Mouse (Mus musculus) left cerebral cortex, postnatal 4 days (tissue): ENCODE data around the gene Rpl18. TPM values are rescaled to one million over a fixed set of nuclear protein-coding genes. Genes with fewer than 3 reads are reported as not detected.

Experiments
- DNase-seq: peaks from one replicate; pipeline ENCODE4 v3.0.0-alpha.2; 2022
- intact Hi-C: fragments of 180-260 bp; cut with DNase I; formaldehyde crosslinking; loops from one replicate; pipeline ENCODE4 v1.15.1; 2025
- total RNA-seq, 2 experiments: library from RNA; stranded (reverse); gene quantifications; 2 replicates each; pipeline ENCODE4 v1.2.3; 2021

The Rpl18 gene
- total RNA-seq, 2 experiments from 2014 or later: 640 to 672 TPM

DNA sequence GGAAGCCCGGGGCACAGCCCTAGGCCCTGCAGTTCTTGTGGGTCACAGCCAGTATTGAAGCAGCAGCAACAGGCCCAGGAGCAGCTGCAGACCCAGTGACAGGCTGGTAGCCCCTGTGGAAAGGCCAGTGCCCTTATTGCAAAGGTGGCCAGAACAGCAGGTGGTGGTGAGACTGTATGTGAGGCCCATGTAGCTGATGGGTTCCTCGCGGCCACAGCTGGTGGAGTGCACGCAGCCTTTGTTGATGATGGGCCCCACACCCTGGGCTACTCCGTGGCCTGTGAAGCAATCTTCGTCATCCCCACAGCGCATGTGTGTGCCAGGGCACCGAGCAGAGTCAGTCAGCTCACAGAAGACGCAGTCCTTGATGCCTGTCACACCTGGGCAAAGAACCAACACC, 9.9 kb downstream of the Rpl18 start:
- intact Hi-C loops: no loop called here
- DNase-seq: no peak

DNA sequence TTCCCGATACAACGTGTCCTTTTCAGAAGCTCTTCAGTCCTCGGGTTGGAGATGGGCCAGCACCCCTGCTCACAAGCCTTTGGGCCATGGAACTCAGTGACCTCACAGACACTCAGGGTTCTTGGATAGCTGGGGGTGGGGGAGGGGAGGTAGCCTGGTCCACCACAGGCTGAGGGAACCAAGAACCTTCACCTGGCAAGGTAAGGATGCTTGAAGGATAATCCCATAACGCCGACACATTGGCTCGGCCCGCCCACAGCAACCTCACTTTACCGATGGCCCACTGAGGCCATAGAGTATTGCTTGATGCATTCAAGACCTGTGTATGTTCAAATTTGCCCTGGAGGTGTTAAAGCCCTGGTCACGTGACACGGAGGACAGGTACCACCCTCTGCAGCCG, 10.5 kb downstream of the Rpl18 start, which contains the start of gene Spaca4:
Gene Spaca4 (minus strand): TSS at position 101 of the 400 bp plus-strand sequence.
- intact Hi-C loops: no loop called here
- no peak for DNase-seq

DNA sequence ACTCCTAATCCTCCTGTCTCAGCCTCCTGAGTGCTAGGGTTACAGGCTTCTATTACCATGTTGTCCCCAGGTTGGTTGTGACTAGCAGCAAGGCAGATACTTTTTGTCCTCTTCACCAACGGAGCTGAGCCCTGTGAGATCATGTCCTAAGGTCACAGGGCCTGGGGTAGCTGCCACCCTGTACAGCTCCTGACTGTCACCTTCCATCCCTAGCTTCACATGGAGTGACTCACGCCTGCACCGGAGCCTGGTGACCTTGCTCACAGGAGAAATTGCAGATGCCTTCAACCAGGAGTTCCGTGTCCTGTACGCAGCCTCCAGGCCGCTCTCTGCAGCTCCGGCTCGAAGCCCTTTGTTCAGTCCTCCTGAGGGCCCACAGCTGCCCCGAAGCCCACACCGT, 11.2 kb downstream of the Rpl18 start:
- DNase-seq: no peak
- intact Hi-C loops: no loop called here

DNA sequence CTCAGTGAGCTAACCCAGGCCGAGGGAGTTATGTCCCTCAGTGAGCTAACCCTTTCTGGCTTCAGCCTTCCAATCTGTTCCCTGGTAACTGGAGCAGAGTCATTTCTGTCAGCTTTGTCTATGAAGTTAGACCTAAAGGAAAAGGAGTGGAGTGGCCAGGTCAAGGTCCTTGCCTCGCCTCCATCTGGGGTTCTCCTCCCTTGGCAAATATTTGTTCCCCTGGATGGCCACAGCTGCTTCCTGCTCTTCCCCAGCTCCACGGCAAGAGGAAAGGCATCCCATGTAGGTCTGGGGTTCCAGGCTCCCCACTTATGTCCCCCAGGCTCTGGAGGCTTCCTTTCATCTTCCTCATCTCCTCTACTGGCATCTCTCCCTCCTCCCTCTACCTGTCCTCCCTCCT, 12.4 kb downstream of the Rpl18 start:
- intact Hi-C loops: no loop called here
- DNase-seq: no peak

DNA sequence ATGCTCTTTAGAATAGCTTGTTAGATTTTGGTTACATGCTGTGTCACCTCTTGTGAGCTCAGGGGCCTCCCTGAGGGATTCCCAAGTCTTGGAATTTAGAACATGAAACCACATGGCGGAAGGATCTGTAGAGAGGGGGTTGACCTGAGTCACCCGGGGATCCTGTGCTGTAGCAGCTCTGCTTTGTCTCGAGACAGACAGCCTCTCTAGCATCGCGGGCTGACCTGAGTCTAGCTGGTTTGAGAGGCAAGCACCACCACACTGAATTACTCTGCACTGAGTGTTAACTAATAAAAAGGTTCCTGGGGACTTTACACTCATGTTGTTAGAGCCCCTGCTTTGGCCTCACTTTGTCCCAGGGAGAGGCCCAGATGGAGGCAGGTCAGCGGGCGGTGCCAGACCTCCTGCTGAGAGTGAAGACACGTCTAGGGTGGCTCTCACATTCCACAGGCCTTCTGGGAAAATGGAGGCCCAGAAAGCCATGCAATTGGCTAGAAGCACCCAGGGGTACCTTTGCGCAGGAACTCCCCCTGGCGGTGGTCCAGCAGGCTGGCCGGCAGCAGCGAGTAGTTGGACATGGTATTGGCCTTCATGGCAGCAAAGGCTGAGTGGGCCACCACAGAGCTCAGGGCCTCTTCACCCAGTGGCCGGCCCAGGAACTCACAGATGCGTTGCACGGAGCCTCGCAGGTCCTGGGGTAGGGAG, 15.6 kb downstream of the Rpl18 start:
- intact Hi-C loops: no loop called here

DNA sequence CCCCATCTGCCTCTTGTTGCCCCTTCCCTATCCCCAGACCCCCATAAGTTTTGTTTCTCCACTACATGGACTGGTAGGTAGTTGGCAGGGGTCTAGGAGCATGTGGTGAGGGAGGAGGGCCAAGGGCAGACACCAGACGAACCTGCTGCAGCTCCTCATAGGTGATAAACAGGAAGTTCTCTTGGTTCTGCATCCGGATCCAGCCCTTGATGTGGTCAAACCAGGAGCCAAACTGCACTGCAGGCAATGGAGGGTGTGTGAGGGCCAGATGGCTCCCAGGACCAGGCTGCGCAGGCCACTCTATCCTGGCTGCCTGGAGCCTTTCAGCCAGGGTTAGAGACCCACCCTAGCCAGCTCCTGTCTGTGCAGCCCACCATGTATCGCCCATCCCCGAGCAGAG, 18.2 kb downstream of the Rpl18 start:
- intact Hi-C loops: no loop called here
- no peak for DNase-seq

More for the DNA sequence above, 15.6 kb downstream of the Rpl18 start:
- peak; percentile 60 for DNase-seq

DNA sequence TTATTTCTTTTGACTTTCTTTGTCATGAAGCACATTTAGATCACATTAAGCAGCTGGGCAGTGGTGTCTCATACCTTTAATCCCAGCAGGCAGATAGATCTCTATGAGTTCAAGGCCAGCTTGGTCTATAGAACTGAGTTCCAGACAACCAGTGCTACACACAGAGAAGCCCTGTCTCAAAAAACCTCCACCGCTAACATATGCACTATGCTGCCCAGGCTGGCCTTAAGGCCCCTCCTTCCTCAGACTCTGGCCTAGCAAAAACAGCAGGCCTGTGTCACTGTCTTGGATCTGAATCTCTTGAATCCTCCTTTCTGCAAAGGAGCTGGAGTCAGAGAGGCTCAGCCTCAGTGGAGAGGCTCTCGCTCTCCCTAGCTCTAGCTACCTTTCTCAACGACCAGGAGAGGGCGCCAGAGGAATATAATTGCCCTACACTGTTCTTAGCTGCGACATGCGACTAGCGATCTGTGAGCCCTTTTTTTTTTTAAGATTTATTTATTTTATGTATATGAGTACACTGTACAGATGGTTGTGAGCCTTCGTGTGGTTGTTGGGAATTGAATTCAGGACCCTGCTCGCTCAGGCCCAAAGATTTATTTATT, 24.0 kb downstream of the Rpl18 start:
- intact Hi-C loops: loop anchor here (2.0 kb wide), 1 partner anchor 62 kb away; no protein-coding TSS in a partner anchor
- DNase-seq: peak; percentile 90

DNA sequence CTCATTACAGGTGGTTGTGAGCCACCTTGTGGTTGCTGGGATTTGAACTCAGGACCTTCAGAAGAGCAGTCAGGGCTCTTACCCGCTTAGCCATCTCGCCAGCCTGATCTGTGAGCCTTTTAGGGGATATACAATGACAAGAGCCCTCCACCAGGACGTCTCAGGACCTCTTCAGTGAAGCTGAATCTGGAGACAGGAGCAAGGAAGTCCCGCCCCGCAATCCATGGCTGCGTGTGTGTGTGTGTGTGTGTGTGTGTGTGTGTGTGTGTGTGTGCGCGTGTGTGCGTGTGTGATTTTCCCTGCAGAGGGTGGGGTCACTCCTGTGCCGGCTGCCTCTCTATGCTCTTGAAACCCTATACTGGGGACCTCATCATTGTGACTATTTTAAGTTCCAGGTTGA, 24.6 kb downstream of the Rpl18 start:
- no peak for DNase-seq
- intact Hi-C loops: loop anchor here (2.0 to 10.0 kb wide), 3 partner anchors 61 to 265 kb away; no protein-coding TSS in a partner anchor

DNA sequence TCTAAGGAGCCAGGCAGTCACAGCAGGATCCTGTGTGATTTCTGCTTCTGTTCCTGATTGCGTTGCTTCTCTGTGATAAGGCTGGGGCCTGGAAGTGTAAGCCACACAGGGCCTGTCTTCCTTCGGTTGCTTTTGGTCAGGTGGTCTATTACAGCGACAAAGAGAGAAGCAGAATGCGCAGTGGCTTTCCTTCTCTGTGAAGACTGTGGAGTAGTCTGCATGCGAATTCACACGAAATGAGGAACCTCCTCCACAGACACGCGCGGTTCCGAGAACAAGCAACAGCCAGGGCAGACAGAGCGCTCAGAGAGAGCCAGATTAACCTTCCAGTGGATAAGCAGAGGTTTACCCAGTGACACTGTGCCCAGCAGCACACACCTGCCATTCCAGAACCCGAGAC, 26.1 kb downstream of the Rpl18 start:
- no peak for DNase-seq
- intact Hi-C loops: loop anchor here (10.0 kb wide), 2 partner anchors 193 to 263 kb away; no protein-coding TSS in a partner anchor

DNA sequence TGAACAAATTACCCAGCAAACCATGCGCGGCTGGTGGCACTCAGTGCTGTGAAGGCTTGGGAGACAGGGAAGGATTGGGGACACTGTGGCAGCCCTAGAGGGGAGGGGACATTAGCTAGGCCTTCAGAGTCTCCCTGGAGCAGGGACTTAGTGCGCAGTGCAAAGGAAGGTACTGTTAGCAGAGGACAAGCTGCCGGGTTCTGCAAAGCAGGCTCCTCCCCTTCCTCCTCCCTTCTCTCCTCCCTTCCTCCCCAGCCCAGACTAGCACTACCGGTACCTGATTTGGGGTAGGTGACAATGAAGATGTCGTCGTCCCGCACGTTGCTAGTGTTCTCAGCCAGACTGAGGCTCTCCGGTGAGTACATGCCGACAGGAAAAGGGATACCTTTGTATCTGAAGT, 26.5 kb downstream of the Rpl18 start:
- intact Hi-C loops: loop anchor here (10.0 kb wide), 2 partner anchors 193 to 263 kb away; no protein-coding TSS in a partner anchor

DNA sequence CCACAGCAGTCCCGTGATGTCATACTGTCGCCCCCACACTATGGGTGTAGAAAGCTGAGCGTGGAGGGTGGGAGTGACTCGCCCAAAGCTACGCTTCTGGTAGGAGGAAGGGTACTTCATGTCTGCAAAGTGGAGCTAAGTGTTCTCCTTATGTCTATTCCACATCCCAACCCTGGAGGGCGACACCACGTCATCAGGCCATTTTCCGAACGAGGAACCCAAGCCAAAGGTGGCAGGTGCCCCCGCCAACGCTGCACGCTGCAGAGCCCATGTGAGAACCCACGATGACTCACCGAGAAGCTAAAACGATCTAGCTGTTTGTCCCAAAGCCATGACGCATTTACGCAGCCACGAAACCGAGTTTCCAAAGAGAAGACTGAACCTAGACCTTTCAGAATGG, 27.1 kb downstream of the Rpl18 start:
- intact Hi-C loops: loop anchor here (10.0 kb wide), 2 partner anchors 192 to 262 kb away; no protein-coding TSS in a partner anchor
- no peak for DNase-seq

More for the DNA sequence above, 26.5 kb downstream of the Rpl18 start:
- DNase-seq: no peak

DNA sequence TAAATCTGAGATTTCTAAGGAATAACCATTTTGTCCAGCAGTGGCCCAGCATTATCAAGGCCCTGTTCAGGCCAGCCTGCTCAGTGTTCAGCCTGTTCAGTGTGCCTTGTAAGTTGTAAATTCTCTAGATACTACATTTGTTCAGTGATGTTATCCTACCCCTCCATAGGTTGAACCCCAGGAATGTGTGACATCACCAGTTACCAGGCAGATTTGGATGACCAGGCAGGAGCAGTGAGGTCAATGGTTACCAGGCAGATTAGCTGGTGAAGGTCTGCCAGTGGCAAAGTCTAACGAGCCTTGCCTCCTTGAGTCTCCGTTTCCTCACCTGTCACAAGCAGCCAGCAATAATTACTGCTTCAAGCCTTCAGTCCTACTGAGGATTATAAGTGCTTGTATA, 29.1 kb downstream of the Rpl18 start:
- peak; percentile 79 for DNase-seq
- intact Hi-C loops: loop anchor here (10.0 kb wide), 2 partner anchors 190 to 260 kb away; no protein-coding TSS in a partner anchor

DNA sequence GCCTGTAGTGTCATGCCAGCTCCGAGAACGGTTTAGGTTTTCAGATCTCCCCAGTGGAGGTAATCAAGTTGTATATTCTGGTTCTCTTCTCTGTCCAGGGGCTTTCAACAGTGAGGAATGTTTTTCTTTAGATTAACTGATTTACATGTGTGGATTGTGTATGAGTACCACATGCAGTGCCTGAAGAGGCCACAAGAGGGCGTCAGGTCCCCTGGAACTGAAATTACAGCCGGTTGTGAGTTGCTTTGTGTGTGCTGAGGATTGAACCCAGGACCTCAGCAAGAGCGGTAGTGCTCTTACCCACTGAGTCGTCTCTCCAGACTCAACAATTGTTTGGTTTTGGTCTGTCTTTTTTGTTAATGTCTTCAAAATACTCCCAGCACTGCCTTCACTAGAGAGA, 31.3 kb downstream of the Rpl18 start:
- intact Hi-C loops: loop anchor here (10.0 kb wide), 2 partner anchors 188 to 258 kb away; no protein-coding TSS in a partner anchor
- no peak for DNase-seq

DNA sequence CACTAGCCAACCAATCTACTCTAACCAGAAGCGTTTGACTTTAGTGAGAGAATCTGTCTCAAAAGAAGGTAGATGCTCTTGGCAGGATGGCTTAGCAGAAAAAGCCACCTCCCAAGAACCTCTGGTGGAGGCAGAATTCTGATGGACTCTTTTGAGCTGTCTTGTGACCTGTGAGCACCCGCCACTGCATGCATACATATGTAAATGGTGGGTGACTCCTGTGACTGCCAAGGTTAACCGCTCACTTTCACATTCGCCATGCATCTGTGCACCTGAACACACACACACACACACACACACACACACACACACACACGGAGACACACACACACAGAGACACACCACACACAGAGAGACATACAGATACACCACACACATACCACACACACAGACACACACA, 32.2 kb downstream of the Rpl18 start:
- no peak for DNase-seq
- intact Hi-C loops: loop anchor here (10.0 kb wide), 2 partner anchors 187 to 257 kb away; no protein-coding TSS in a partner anchor

DNA sequence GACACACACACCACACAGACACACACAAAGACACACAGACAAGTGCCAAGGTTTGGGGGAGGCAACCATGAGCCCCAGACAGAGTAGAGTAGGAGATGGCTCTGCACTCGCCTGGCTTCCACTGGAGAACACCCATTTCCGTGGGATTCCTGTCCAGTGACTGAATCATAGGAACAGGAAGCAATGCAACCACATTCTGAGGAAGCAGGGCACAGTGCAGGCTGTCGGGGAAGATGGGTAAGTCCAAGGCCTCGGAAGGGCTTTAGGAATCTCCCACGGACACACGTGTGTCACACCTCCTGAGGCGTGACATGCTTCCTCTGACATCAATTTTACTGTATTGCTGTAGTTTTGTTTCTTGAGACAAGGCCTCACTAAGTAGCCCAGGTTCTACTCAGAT, 32.9 kb downstream of the Rpl18 start:
- intact Hi-C loops: loop anchor here (10.0 kb wide), 2 partner anchors 187 to 257 kb away; no protein-coding TSS in a partner anchor
- no peak for DNase-seq

DNA sequence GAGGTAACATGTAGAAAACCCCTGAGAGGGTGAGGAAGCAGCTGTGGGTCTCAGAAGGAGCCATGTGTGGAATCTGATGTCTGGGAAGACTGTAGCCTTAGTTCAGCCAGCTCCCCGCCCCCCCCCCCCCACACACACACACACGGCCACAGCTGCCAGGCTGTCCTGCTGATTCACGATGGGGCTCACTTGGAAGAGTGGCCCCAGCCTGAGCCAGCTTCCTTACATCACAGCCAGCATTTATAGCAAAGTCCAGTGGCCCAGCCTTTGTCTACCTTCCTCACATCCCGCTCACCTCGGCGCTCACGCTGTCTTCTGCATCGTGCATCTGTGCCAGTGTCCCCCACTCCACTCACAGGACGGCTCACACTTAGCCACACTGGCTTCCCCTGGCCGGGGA, 34.1 kb downstream of the Rpl18 start:
- no peak for DNase-seq
- intact Hi-C loops: loop anchor here (10.0 kb wide), 2 partner anchors 185 to 255 kb away; no protein-coding TSS in a partner anchor

DNA sequence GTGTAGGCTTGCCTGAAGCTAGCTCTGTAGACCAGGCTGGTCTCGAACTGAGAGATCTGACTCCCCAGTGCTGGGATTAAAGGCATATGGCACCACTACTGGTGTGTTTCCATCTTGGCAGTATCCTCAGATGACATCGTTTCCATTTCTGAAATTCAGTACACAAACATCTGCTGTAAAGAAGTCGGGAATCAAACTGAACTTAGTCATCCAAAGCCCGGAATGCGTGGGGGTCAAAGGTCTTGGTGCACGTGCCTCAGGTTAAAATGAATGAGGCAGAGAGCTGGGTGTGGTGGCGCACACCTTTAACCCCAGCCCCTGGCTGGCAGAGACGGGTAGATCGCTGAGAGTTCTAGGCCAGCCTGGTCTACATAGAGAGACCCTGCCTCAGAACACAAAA, 34.9 kb downstream of the Rpl18 start:
- intact Hi-C loops: no loop called here
- DNase-seq: no peak

DNA sequence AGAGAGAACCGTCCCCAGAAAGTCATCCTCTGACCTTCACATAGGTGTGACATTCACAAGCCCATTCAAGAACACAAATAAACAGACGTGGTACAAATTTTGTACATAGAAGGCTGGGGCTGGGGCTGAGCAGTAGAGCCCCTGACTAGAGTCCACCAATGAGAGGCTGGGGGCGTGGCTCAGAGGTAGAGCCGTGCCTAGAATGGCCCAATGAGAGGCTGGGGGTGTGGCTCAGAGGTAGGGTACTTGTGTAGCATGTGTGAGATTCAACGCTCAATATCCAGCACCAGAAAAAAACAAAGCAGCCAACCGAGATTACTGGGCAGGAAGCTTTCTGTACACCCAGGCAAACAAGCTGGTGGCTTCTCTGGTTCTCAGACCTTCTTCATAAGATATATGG, 40.4 kb downstream of the Rpl18 start:
- intact Hi-C loops: no loop called here
- DNase-seq: no peak

DNA sequence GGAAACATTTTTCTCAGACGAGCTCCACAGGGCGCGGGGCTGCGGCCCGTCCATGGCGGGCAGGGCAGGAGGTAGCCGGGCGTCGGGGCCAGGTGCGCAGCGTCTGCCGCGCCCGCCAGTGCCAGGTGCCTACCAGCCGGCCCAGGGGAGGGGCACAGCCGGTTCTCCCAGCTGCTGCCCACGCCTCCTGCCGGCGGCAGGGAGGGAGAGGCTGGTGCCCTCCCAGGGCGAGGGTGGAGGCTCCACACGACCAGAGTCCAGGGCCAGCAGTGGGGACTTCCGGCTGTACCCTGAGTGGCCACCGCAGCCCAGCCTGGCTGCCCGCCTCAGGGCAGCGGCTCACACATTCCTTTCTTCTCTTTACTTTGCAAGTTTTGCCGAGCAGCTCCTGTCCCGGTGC, 44.1 kb downstream of the Rpl18 start:
- peak; percentile 33 for DNase-seq
- intact Hi-C loops: no loop called here

DNA sequence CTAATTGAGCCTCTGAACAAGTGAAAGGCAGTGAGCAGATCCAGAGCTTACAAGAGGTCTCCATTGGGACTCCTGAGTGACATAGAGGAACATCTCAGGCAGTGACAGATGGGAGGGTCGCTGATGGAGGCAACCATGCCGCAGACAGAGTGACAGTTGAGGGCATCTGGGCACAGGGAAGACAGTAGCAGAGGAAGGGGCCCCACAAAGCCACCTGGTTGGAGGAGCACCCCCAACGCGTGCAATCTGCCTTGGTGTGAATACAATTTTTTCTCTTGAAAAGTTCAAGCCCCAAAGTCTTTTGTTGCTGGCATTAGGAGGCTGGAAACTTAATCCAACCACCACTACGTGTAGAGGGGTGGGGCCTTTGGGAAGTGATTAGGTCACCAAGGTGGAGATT, 44.9 kb downstream of the Rpl18 start:
- intact Hi-C loops: no loop called here
- DNase-seq: no peak

DNA sequence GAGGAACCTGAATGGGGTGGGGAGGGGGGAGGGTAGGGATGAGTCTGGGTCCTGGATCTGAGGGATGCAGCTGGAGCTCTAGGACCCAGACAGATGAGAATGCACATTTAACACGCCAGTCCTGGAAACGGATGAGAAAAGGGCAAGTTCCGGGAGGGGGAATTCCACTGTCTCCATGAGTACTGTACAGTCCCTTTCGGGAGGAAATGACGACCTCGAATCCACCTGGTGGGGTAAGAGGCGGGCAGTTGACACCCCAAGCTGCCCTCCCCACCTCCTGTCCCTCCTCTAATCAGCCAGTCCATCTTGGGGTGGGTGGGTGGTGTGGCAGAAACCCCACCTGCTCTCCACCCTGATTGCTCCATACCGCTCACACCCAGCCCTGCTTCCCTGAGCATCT, 50.7 kb downstream of the Rpl18 start:
- intact Hi-C loops: no loop called here

DNA sequence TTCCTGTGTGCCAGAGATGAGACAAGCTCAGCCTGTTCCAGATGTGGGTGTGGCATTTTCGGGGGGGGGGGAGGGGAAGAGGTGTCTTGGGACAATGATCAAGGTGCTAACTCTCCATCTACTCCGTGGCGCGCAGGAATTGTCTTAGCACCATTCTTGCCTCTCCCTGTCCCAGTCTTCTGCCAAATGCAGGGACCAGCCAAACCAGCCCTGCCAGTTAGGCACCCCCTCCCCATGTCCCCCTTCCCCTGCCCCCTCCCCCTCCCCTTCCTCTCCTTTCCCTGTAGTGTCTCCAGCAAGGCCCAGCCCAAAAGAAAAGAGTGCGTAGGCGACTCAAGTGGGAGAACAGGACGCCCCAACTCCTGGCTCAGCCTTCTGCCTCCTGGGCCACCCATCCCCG, 51.5 kb downstream of the Rpl18 start:
- no peak for DNase-seq
- intact Hi-C loops: no loop called here

More for the DNA sequence above, 50.7 kb downstream of the Rpl18 start:
- no peak for DNase-seq
